Mouse (Mus musculus): ENCODE data around the gene Cd2.

The Cd2 gene

GRCm38 (mm10) chr3:101293571-101294135 lies 5.9 kb upstream of the Cd2 start:
- no peak for DNase-seq (ENCODE audit: low read depth, low spot score)

GRCm38 (mm10) chr3:101292611-101293010 lies 4.9 kb upstream of the Cd2 start:
- DNase-seq (ENCODE audit: low read depth, low spot score), result no peak

GRCm38 (mm10) chr3:101290587-101291520 lies 3.1 kb upstream of the Cd2 start:
- peak; percentile 19 for DNase-seq (ENCODE audit: low read depth, low spot score)

- no peak for DNase-seq (ENCODE audit: low read depth, low spot score)
These were observed 2.3 kb upstream of the Cd2 start for GRCm38 (mm10) chr3:101290036-101290435.

GRCm38 (mm10) chr3:101289406-101289805 lies 1.7 kb upstream of the Cd2 start:
- no peak for DNase-seq (ENCODE audit: low read depth, low spot score)

GRCm38 (mm10) chr3:101286336-101287325 lies 1.1 kb downstream of the Cd2 start:
- no peak for DNase-seq (ENCODE audit: low read depth, low spot score)

- DNase-seq (ENCODE audit: low read depth, low spot score), result no peak
These were observed 1.9 kb downstream of the Cd2 start for GRCm38 (mm10) chr3:101285851-101286250.

GRCm38 (mm10) chr3:101285021-101285615 lies 2.6 kb downstream of the Cd2 start:
- no peak for DNase-seq (ENCODE audit: low read depth, low spot score)

GRCm38 (mm10) chr3:101283869-101284706 lies 3.7 kb downstream of the Cd2 start:
- DNase-seq (ENCODE audit: low read depth, low spot score), result no peak

- DNase-seq (ENCODE audit: low read depth, low spot score), result peak; percentile 65
These were observed 4.3 kb downstream of the Cd2 start for GRCm38 (mm10) chr3:101283441-101283840.

- DNase-seq (ENCODE audit: low read depth, low spot score), result no peak
These were observed 5.1 kb downstream of the Cd2 start for GRCm38 (mm10) chr3:101282556-101283180.

- DNase-seq (ENCODE audit: low read depth, low spot score), result no peak
These were observed 5.9 kb downstream of the Cd2 start for GRCm38 (mm10) chr3:101281841-101282240.

GRCm38 (mm10) chr3:101280348-101281311 lies 7.1 kb downstream of the Cd2 start:
- DNase-seq (ENCODE audit: low read depth, low spot score), result peak; percentile 58

GRCm38 (mm10) chr3:101279561-101279960 lies 8.2 kb downstream of the Cd2 start:
- no peak for DNase-seq (ENCODE audit: low read depth, low spot score)

GRCm38 (mm10) chr3:101278396-101278795 lies 9.3 kb downstream of the Cd2 start:
- DNase-seq (ENCODE audit: low read depth, low spot score), result no peak

GRCm38 (mm10) chr3:101277830-101278229 lies 9.9 kb downstream of the Cd2 start:
- DNase-seq (ENCODE audit: low read depth, low spot score), result no peak

GRCm38 (mm10) chr3:101276501-101277320 lies 11.0 kb downstream of the Cd2 start:
- DNase-seq (ENCODE audit: low read depth, low spot score), result no peak
